Mouse (Mus musculus): ENCODE data around the gene Arhgef1.

The Arhgef1 gene

GRCm38 (mm10) chr7:24943641-24944040 is 40.9 kb downstream of the Arhgef1 start:
- in situ Hi-C loops (cut with MboI, MseI), result no loop called here

- in situ Hi-C loops (cut with MboI, MseI), result no loop called here
These were observed 41.7 kb downstream of the Arhgef1 start, which contains the start of gene Gm4881 for GRCm38 (mm10) chr7:24944257-24944950. Gene Gm4881, minus strand, starts transcription at chr7:24944494.

DNA sequence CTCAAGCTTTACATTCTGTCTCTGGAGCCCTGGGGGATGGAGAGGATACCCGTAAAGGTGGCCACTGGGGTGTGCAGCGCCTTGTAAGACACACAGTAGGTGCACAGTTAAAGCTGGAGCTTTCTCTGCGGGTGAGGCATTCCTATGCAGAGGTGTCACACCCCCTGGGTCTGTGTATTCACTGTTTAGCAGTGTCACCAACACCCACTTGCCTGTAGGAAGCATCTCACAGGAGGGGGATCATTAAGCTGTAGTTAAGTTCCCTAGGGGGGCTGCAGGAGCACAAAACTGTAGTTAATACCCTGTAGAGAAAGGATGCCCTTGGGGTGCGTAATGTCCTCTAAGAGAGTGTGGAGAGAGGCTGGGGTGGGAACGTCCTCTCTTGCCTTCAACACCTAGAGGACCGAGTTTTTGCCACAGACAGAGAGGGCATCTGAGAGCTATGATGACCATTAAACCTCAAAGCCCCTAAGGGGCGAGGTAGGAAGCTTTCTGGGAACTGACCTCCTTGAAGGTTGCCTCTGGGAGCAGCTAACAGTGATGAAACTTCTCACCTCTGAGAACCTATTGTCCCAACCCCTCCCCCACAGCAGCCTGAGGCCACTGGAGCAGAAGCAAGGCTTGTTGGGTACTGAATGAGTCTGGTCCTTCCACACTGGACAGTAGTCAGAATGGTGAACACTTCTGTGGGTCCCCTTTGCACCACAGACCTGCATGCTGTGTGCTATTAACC is 44.8 kb downstream of the Arhgef1 start:
- in situ Hi-C loops (cut with MboI, MseI), result no loop called here

DNA sequence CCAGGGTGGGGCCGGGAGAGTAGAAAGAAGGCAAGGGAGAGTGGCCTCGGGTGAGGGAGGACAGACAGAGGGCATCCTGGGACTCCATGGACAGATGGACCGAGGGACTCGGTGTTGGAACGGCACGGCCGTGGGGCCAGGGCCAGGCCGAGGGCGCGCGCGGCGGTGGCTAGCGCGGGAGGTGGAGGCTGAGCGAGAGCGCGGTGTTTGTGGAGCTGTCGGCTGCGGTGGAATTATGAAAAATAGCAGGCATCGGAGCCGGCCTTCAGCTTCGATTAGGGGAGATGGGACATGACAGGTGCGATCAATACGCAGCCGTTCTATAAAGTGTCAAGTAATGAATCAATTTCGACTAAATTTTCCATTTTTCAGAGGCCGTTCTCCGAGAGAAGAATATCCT is 46.1 kb downstream of the Arhgef1 start:
- in situ Hi-C loops (cut with MboI, MseI), result no loop called here

DNA sequence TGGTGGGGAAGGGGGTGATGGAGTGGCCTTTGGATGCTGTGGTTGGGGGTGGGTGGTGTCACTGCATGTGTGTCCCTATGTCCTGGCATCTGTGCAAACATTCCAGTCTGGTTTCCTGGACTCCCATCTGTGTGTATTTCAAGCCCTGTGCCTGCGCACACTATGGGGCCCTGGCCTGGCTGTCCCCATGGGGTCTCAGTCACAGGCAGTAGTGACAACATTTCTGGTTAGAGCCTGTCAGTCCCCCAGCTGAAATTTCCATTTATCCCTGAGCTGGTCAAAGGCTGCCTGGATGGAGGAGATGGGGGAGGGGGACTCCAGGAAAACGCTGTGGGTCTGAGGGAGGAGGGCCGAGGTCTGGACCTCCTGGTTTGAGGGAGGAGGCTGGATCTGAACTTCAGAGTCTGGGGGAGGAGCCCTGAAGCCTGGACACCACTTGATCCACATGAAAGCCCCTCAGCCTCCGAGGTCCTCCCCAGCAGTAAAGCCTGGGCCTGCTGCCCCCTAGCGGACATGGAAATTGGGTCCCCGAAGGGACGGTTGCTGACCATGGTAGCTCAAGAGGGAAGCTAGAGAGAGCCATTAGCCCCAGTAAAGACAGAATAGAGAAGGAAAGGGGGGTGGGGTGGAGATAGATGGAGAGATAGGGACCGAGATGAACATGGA is 47.4 kb downstream of the Arhgef1 start:
- in situ Hi-C loops (cut with MboI, MseI), result no loop called here

DNA sequence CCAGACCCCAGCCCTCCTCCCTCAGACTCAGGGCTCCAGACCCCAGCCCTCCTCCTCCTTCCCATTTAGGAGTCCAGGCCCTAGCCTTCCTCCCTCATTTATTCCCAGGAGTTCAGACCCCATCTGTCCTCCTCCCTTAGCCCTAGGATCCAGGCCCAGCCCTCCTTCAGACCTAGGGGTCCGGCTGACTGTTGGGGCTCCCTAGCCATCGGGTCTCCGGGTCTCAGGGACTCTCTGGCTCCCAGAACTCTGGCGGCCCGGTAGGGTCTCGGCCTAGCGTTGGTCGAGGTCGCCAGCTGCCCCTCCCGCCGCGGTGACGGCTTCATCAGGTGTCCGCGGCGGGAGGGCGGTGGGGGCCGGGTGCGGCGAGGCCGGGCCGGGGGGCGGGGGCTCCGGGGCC is 51.3 kb downstream of the Arhgef1 start:
- in situ Hi-C loops (cut with MboI, MseI), result no loop called here

DNA sequence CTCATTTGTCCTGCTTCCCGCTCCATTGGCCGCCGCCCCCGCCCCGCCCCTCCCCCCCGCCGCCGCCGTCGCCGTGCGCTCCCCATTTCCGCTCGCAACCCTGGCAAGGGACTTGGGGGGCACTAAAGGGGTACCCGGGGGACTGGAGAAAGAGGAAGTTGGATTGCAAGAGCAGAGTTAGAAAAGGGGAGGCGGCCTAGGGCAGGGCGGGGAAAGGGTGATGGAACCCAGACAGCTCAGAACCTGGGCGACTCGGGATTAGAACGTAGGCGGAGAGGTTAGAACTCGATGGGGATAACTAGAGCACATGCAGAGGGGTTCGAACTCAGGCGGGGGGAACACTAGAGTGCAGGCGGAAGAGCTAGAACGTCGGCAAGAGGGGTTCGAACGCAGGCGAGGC is 51.7 kb downstream of the Arhgef1 start:
- in situ Hi-C loops (cut with MboI, MseI), result no loop called here

GRCm38 (mm10) chr7:24955226-24955625 is 52.5 kb downstream of the Arhgef1 start:
- in situ Hi-C loops (cut with MboI, MseI), result no loop called here

DNA sequence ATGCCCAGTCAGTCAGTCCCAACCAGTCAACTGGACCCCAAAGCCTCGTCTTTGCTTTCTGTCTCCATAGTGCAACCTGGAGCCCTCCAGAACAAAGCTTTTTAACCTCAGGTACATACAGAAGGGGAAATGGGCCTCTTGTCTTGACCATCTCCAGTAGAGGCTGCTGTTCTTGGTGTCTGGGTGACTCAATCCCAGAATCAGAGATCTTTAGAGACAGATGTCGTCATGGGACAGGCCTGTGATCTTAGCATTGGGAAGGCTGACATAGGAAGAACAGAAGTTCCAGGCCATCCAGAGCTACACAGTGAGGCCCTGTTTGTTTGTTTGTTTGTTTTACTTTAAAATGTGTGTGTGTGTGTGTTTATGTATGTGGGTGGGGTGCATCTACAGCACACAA is 61.6 kb downstream of the Arhgef1 start:
- in situ Hi-C loops (cut with MboI, MseI), result no loop called here

GRCm38 (mm10) chr7:24964897-24965535 is 62.3 kb downstream of the Arhgef1 start:
- in situ Hi-C loops (cut with MboI, MseI), result loop anchor here (5.0 kb wide), 1 partner anchor 138 kb away; no protein-coding TSS in a partner anchor

- in situ Hi-C loops (cut with MboI, MseI), result loop anchor here (5.0 kb wide), 1 partner anchor 141 kb away; no protein-coding TSS in a partner anchor
These were observed 65.3 kb downstream of the Arhgef1 start for GRCm38 (mm10) chr7:24967966-24968365.

- in situ Hi-C loops (cut with MboI, MseI), result loop anchor here (5.0 kb wide), 1 partner anchor 141 kb away; no protein-coding TSS in a partner anchor
These were observed 65.8 kb downstream of the Arhgef1 start for GRCm38 (mm10) chr7:24968463-24968862.

DNA sequence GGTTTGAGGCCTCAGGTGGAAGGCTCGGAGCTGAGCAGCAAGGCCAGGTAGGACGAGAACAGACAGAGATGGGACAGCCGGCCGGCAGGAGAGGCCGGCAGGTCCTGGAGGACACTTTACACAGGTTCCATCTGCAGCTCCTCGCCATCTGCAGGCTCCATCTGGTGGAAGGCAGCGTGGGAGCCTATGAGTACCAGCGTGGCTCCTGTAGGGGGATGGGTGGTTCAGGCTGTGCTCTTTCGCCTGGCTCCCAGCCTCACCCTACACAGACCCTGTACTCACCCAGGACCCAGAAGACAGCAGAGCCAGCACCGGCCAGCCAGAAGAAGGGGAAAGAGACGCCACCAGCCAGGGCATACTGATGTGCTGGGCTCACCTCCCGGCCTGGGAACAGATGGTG is 67.1 kb downstream of the Arhgef1 start:
- in situ Hi-C loops (cut with MboI, MseI), result loop anchor here (5.0 kb wide), 2 partner anchors 88 to 143 kb away; partner anchors contain the start of gene Rps19

- in situ Hi-C loops (cut with MboI, MseI), result loop anchor here (5.0 kb wide), 1 partner anchor 88 kb away; the partner anchor contains the start of gene Rps19
These were observed 67.6 kb downstream of the Arhgef1 start for GRCm38 (mm10) chr7:24970341-24970740.

DNA sequence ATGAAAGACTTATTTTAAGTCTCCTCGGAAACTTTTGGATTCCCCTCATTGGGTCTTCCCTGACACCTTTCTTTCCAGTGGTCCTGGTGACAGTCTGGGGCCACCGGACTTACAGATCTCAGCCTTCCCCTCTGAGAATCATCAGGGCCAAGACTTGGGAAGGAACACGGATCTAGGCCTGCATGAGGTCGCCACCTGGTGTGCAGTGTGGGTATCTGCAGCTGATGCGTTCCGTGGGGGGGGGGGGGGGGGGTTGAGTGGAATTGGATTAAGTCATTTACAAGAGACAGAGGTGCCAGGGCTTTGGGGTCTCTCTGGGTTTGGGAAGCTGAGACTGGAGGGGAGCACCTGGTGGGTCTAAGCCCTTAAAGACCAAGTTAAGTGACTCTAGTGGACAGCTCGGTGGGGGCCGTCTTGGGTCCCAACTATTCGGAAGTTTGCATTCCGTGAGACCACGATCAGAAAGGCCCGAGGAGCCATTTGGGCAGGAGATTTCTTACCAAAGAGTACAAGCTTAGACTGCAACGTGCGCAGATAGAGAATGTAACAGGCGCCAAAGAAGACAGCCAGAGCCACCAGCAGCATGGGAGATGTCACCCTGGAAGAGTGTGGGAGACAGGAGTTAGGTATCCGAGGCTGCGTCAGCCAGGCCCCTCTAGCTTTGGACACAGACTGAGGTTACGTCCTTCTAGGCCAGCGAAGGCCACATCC is 68.7 kb downstream of the Arhgef1 start:
- in situ Hi-C loops (cut with MboI, MseI), result loop anchor here (5.0 kb wide), 1 partner anchor 89 kb away; the partner anchor contains the start of gene Rps19

DNA sequence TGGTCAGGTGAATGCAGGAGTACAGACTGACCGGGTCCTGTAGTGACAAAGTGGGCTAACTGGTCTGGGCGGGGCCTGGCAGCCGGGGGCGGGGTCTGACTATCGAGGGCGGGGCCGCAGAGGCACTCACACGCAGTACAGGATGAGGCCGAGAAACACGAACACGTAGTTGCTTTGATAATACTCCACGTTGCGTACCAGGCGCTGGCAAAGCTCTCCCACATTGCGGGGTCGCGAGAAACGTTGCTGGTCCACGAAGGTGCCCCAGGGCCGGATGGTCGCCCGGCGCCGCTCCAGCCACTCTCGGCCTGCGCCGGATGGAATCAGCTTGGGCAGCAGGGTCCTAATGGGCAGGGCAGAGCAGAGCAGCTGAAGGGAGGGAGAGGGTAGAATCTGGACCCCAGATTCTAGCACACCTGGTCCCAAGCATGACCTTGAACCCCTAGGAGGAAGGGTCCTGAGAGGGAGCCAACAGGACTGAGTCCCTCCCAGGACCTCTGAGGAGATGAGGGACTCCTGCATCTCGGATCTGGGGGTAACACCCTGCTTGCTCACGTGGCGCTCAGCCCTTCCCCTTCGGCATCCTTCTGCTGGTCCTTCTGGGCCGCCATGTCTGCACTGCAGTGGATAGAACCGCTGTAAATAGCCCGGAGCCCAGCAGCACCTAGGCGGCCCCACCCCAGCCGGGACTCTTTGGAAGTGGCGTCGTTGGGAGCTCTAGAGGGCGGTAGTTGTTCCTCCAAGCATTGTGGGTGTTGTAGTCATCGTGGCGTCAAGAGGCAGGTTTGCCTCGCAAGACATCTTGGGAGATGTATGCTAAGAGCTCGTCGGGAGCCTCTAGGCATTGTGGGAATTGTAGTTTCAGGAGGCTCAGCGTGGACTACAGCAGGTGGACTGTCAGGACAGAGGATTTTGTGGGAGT is 69.5 kb downstream of the Arhgef1 start, which contains the start of gene Rabac1:
Gene Rabac1 (minus strand): TSS at position 783 of the 922 bp plus-strand sequence.
- in situ Hi-C loops (cut with MboI, MseI), result loop anchor here (5.0 kb wide), 1 partner anchor 90 kb away; the partner anchor contains the start of gene Rps19

DNA sequence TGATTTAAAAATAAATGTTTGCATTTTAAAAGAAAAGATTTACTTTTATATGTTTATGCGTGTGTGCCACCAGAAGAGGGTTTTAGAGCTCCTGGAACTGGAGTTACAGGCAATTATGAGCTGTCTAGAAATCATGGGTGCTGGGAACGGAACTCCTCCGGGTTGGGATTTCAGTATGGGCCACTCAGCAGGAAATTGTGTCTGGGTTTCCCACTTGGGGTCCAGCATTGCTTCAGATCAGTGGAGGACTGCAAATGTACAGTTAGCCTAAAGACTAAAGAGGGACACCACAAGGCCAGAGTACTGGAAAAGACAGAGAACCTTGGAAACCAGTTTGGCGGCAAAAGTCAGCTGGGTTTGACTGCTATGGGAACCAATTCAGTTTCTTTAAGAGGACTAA is 70.5 kb downstream of the Arhgef1 start:
- in situ Hi-C loops (cut with MboI, MseI), result loop anchor here (5.0 kb wide), 1 partner anchor 91 kb away; the partner anchor contains the start of gene Rps19

DNA sequence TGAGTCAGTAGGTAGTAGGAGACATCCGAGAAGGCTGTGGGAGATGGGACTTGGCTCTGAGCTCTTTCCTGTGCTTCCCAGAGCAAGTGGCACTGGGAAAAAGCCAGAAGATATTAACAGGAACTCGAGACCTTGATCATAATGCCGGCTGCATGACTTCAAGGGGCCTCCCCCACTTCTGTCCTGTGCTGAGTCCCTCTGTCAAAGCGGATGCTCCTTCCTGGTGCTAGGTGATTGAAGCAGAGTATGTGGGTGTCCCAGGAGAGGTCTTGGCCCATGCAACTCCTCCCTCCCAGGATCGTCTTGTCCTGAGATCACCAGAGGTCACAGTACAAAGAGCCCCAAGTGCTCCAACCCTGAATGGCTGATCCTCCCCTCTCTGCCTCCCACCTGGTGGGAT is 71.2 kb downstream of the Arhgef1 start:
- in situ Hi-C loops (cut with MboI, MseI), result loop anchor here (5.0 kb wide), 1 partner anchor 92 kb away; the partner anchor contains the start of gene Rps19

- in situ Hi-C loops (cut with MboI, MseI), result loop anchor here (5.0 kb wide), 1 partner anchor 93 kb away; the partner anchor contains the start of gene Rps19
These were observed 72.3 kb downstream of the Arhgef1 start for GRCm38 (mm10) chr7:24974893-24975595.
